Mouse (Mus musculus) retina, embryonic 14.5 days (tissue): ENCODE data around the gene Xylt1.

Source experiments
- DNase-seq: peaks from one replicate; pipeline ENCODE4 v3.0.0-alpha.2; 2015; ENCODE audit warnings: low spot score

Gene Xylt1

GRCm38 (mm10) chr7:117699343-117699985 is 318.7 kb downstream of the Xylt1 start:
- no peak for DNase-seq

- no peak for DNase-seq
Measured at GRCm38 (mm10) chr7:117700066-117700465, 319.3 kb downstream of the Xylt1 start.

GRCm38 (mm10) chr7:117709901-117710607 is 329.3 kb downstream of the Xylt1 start:
- DNase-seq: no peak

- no peak for DNase-seq
Measured at GRCm38 (mm10) chr7:117716876-117717408, 336.2 kb downstream of the Xylt1 start.

GRCm38 (mm10) chr7:117720426-117720825 is 339.6 kb downstream of the Xylt1 start:
- no peak for DNase-seq
